Mouse (Mus musculus): ENCODE data around the gene Marveld3.

GRCm38 (mm10) chr8:109970323-109970722 is 8.3 kb upstream of the Marveld3 start:
- TF ChIP-seq CTCF (IDR thresholded peaks at IDR 0.05; ENCODE audit: control insufficient read depth, insufficient read depth, low read length) (0 out of 2 replicates have a peak, but pooled peaks have one; percentile 31), POLR2A (IDR thresholded peaks at IDR 0.05; ENCODE audit: borderline replicate concordance, control insufficient read depth, low read depth, low read length) (no peak)
